Mouse (Mus musculus): ENCODE data around the gene Dync1li2.

DNA sequence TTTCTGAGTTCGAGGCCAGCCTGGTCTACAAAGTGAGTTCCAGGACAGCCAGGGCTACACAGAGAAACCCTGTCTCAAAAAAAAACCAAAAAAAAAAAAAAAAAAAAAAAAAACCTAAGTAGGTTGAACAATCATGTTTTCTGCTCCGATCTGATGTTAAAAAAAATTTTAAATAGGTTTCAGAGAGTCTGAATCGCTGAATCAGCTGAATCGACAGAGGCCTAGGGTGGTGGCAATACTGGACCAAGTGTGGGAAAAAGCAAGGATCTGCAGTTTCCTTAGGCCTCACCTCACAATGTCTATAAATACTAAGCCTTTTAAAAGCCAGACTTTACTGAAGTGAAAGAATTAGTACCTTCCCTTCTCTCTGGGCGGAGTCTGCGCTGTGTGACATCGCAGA lies 49.7 kb downstream of the Dync1li2 start:
- TF ChIP-seq CTCF (IDR thresholded peaks at IDR 0.05; ENCODE audit: borderline replicate concordance, control insufficient read depth, extremely low read depth, insufficient read depth, low read length, poor library complexity) (no peak), POLR2A (IDR thresholded peaks at IDR 0.05; ENCODE audit: control insufficient read depth, extremely low read depth, insufficient read depth, low read length, poor library complexity) (no peak)
